Mouse (Mus musculus) forebrain, embryonic 11.5 days (tissue): ENCODE results near the gene Tubgcp2. TPM values are rescaled to one million over a fixed set of nuclear protein-coding genes. Genes with fewer than 3 reads are reported as not detected.
A peak's percentile ranks its signal among the peaks of the same experiment; 100 is the strongest.

ENCODE experiments used
- ATAC-seq: fragments of 200-750 bp; cut with Nextera tagmentation; replicated peaks from 2 replicates; pipeline ENCODE4 v1.8.0; 2017; ENCODE audit warnings: moderate TSS enrichment; ENCODE audit not compliant: low FRiP score
- DNase-seq: peaks from one replicate; pipeline ENCODE4 v3.0.0-alpha.2; 2017; ENCODE audit warnings: low spot score
- H3K27ac ChIP-seq: fragments of 300-500 bp; sonication (generic); 2 replicates; pipeline ENCODE4 v1.5.1; 2014; ENCODE audit warnings: low read depth, low read length
- H3K27me3 ChIP-seq: fragments of 300-500 bp; sonication (generic); 2 replicates; pipeline ENCODE4 v1.6.1; 2014; ENCODE audit warnings: mild to moderate bottlenecking, low read length, mixed read lengths; ENCODE audit not compliant: control insufficient read depth, insufficient read depth
- H3K36me3 ChIP-seq: fragments of 300-500 bp; sonication (generic); 2 replicates; pipeline ENCODE4 v1.6.1; 2014; ENCODE audit warnings: mild to moderate bottlenecking, low read length, moderate library complexity, mixed read lengths; ENCODE audit not compliant: control insufficient read depth, insufficient read depth
- H3K4me1 ChIP-seq: fragments of 300-500 bp; sonication (generic); replicated peaks from 2 replicates; pipeline ENCODE4 v1.6.1; 2014; ENCODE audit warnings: low read length, mixed read lengths; ENCODE audit not compliant: control insufficient read depth, insufficient read depth
- H3K4me2 ChIP-seq: fragments of 300-500 bp; sonication (generic); 2 replicates; pipeline ENCODE4 v1.6.1; 2014; ENCODE audit warnings: low read depth, mild to moderate bottlenecking, low read length, moderate library complexity, mixed read lengths; ENCODE audit not compliant: severe bottlenecking
- H3K4me3 ChIP-seq: fragments of 300-500 bp; sonication (generic); 2 replicates; pipeline ENCODE4 v1.5.1; 2014; ENCODE audit warnings: low read depth, low read length
- H3K9ac ChIP-seq: fragments of 300-500 bp; sonication (generic); 2 replicates; pipeline ENCODE4 v1.6.1; 2014; ENCODE audit warnings: low read length
- H3K9me3 ChIP-seq: fragments of 300-500 bp; sonication (generic); 2 replicates; pipeline ENCODE4 v1.6.1; 2016; ENCODE audit warnings: low read length, mixed read lengths; ENCODE audit not compliant: control insufficient read depth
- WGBS: fragments of 180-500 bp; shearing (Covaris S2); extraction: QIAGEN DNeasy Blood & Tissue Kit; methylation state at CpG from one replicate; pipeline ENCODE4 v1.1.7; 2014; 5-methylcytosine and 5-hydroxymethylcytosine counted together
- polyA plus RNA-seq: library from polyadenylated mRNA; unstranded; fragments of >200 nt; fragmentation: Nextera tagmentation; extraction: Ambion mirVana; gene quantifications from 2 replicates; pipeline ENCODE4 v1.2.1, GENCODE M21; 2014

Gene Tubgcp2
- polyA plus RNA-seq, 1 experiment from 2014 or later, result 75.6 TPM

GRCm38 (mm10) chr7:140054124-140054523 lies 17.7 kb upstream of the Tubgcp2 start:
- Histone ChIP-seq H3K9ac (no peak overlapping the region), H3K27me3 (peaks cover 75% of the 10 kb centered on the region), H3K27ac (no peak overlapping the region), H3K4me2 (no peak overlapping the region), H3K4me3 (no peak overlapping the region), H3K4me1 (peaks cover 14% of the 10 kb centered on the region), H3K9me3 (no peaks in the 10 kb centered on the region), H3K36me3 (no peaks in the 10 kb centered on the region)
- DNase-seq (no peak), ATAC-seq (no peak)
- WGBS, result 75% methylated on average over 4 of the region's 4 CpGs

GRCm38 (mm10) chr7:140049115-140049689 lies 12.7 kb upstream of the Tubgcp2 start:
- Histone ChIP-seq H3K9ac (no peak overlapping the region), H3K4me2 (peak overlapping the region; percentile 44), H3K36me3 (no peaks in the 10 kb centered on the region), H3K9me3 (no peaks in the 10 kb centered on the region), H3K27ac (no peak overlapping the region), H3K4me1 (peaks cover 17% of the 10 kb centered on the region; the same call in 1 of the 2 replicates), H3K4me3 (peak overlapping the region; percentile 31), H3K27me3 (peaks cover 88% of the 10 kb centered on the region)
- DNase-seq (peak; percentile 71), ATAC-seq (peak; percentile 71)
- WGBS, result under 1% methylated on average over 34 of the region's 34 CpGs

GRCm38 (mm10) chr7:140048361-140049114 lies 12.1 kb upstream of the Tubgcp2 start, which contains the start of gene Msx3:
TSS of gene Msx3 (minus strand) at chr7:140049089.
- Histone ChIP-seq H3K9ac (peak within 1 kb of the TSS; percentile 17; the same call in 1 of the 2 replicates), H3K4me1 (peaks cover 17% of the 10 kb centered on the region; the same call in 1 of the 2 replicates), H3K4me3 (peak within 1 kb of the TSS; percentile 31), H3K4me2 (peak within 1 kb of the TSS; percentile 44), H3K27ac (no peak within 1 kb of the TSS), H3K27me3 (peaks cover 85% of the 10 kb centered on the region), H3K36me3 (no peaks in the 10 kb centered on the region), H3K9me3 (no peaks in the 10 kb centered on the region)
- DNase-seq (peak; percentile 60), ATAC-seq (peak; percentile 53)
- under 1% methylated on average over 56 of the region's 56 CpGs for WGBS

- H3K27ac ChIP-seq, result no peak overlapping the region
- no peaks in the 10 kb centered on the region for H3K36me3 ChIP-seq
- no peaks in the 10 kb centered on the region for H3K9me3 ChIP-seq
- WGBS, result under 1% methylated on average over 33 of the region's 33 CpGs
- peak overlapping the region; percentile 44 for H3K4me2 ChIP-seq
- H3K4me3 ChIP-seq, result peak overlapping the region; percentile 31
- peak overlapping the region; percentile 17; the same call in 1 of the 2 replicates for H3K9ac ChIP-seq
- no peak; the same call in 1 of the 2 replicates for ATAC-seq
- H3K27me3 ChIP-seq, result peaks cover 81% of the 10 kb centered on the region
- DNase-seq, result peak; percentile 70
- peaks cover 17% of the 10 kb centered on the region; the same call in 1 of the 2 replicates for H3K4me1 ChIP-seq
Observed at GRCm38 (mm10) chr7:140047811-140048311, 11.4 kb upstream of the Tubgcp2 start.

- DNase-seq, result no peak
- no peak for ATAC-seq
- Histone ChIP-seq H3K4me2 (no peak overlapping the region), H3K4me1 (peaks cover 17% of the 10 kb centered on the region; the same call in 1 of the 2 replicates), H3K4me3 (no peak overlapping the region), H3K9ac (no peak overlapping the region), H3K27ac (no peak overlapping the region), H3K27me3 (peaks cover 60% of the 10 kb centered on the region), H3K36me3 (no peaks in the 10 kb centered on the region), H3K9me3 (no peaks in the 10 kb centered on the region)
- 74% methylated on average over 4 of the region's 4 CpGs for WGBS
Observed at GRCm38 (mm10) chr7:140045546-140045945, 9.1 kb upstream of the Tubgcp2 start.

- Histone ChIP-seq H3K4me2 (no peak overlapping the region), H3K27ac (no peak overlapping the region), H3K27me3 (peaks cover 32% of the 10 kb centered on the region), H3K4me1 (no peaks in the 10 kb centered on the region), H3K9me3 (no peaks in the 10 kb centered on the region), H3K9ac (no peak overlapping the region), H3K4me3 (no peak overlapping the region), H3K36me3 (no peaks in the 10 kb centered on the region)
- no peak for ATAC-seq
- WGBS, result 64% methylated on average over 3 of the region's 3 CpGs
- no peak for DNase-seq
Observed at GRCm38 (mm10) chr7:140042728-140043127, 6.3 kb upstream of the Tubgcp2 start.

- Histone ChIP-seq H3K36me3 (no peaks in the 10 kb centered on the region; the same call in 1 of the 2 replicates), H3K27ac (no peak overlapping the region), H3K9ac (peak overlapping the region; percentile 88), H3K9me3 (no peaks in the 10 kb centered on the region), H3K4me3 (peak overlapping the region; percentile 87), H3K4me1 (no peaks in the 10 kb centered on the region; the same call in 1 of the 2 replicates), H3K4me2 (peak overlapping the region; percentile 88), H3K27me3 (no peaks in the 10 kb centered on the region)
- DNase-seq (no peak), ATAC-seq (no peak)
- WGBS, result 38% methylated on average over 3 of the region's 3 CpGs
Observed at GRCm38 (mm10) chr7:140037171-140037555, 694 bp upstream of the Tubgcp2 start.

- Histone ChIP-seq H3K36me3 (peaks cover 9% of the 10 kb centered on the region; the same call in 1 of the 2 replicates), H3K4me2 (peak overlapping the region; percentile 88), H3K9ac (peak overlapping the region; percentile 88), H3K4me1 (no peaks in the 10 kb centered on the region; the same call in 1 of the 2 replicates), H3K4me3 (peak overlapping the region; percentile 87), H3K9me3 (no peaks in the 10 kb centered on the region), H3K27me3 (no peaks in the 10 kb centered on the region), H3K27ac (no peak overlapping the region)
- ATAC-seq (no peak), DNase-seq (no peak)
- WGBS, result 18% methylated on average over 7 of the region's 7 CpGs
Observed at GRCm38 (mm10) chr7:140035456-140035855, 1.0 kb downstream of the Tubgcp2 start.
